Mouse (Mus musculus): ENCODE results near the gene Gm44503. TPM values are rescaled to one million over a fixed set of nuclear protein-coding genes. Genes with fewer than 3 reads are reported as not detected.

Gm44503 gene
- polyA plus RNA-seq, 1 experiment from 2014 or later, result not detected

DNA sequence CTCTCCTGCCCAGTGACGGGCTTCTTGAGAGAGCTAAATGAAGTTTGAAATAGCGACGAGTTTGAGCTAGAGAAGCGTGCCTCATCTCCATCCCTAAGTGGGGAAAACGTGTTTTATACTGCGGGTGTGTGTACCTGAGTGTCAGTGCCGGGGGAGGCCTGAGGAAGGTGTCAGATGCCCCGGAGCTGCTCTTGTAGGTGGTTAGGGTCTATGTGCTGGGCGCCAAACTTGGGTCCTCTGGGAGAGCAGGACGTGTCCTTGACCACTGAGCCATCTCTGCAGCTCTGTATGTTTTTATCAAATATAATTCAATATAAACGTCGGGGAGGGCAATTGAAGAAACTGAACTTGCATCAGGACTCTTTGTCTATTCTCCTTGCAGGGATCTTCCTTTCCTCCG is 14.4 kb upstream of the Gm44503 start:
- 80% methylated on average over 13 of the region's 13 CpGs for WGBS (ENCODE audit: insufficient replicate concordance)
- Histone ChIP-seq H3K9ac (replicated peaks) (no peak overlapping the region), H3K36me3 (replicated peaks; ENCODE audit: insufficient read depth, low read length) (no peaks in the 10 kb centered on the region), H3K9me3 (ENCODE audit: low read length) (peaks cover 4% of the 10 kb centered on the region; the same call in 1 of the 2 replicates), H3K27me3 (ENCODE audit: insufficient read depth, low read length) (no peaks in the 10 kb centered on the region), H3K4me2 (ENCODE audit: low read depth, low read length) (no peak overlapping the region), H3K4me3 (ENCODE audit: low read depth, low read length) (no peak overlapping the region), H3K4me1 (ENCODE audit: insufficient read depth) (no peaks in the 10 kb centered on the region), H3K27ac (ENCODE audit: low read depth) (no peak overlapping the region)
- ATAC-seq (no peak), DNase-seq (no peak)
- TF ChIP-seq EP300 (IDR thresholded peaks at IDR 0.05; ENCODE audit: low read depth) (no peak), CTCF (IDR thresholded peaks at IDR 0.05; ENCODE audit: low read depth) (no peak)

DNA sequence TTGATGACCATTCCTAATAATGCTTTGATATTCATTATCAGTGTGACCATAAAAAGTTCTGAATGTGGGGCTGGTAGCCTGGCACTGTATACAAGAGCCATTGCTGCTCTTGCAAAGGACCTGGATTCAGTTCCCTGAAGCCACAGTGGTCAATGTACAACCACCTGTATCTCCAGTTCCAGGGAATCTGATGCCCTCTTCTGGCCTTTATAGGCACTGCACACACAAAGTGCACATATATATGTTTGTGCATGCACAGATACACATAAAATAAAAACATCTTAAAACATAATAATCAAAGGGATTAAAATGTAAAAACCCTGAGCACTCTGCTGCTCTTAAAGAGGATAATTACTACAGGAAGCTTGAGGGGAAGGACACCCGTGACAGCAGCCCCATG is 11.6 kb upstream of the Gm44503 start:
- 75% methylated on average over 1 of the region's 1 CpGs for WGBS (ENCODE audit: insufficient replicate concordance)
- Histone ChIP-seq H3K36me3 (replicated peaks; ENCODE audit: insufficient read depth, low read length) (no peaks in the 10 kb centered on the region), H3K27me3 (ENCODE audit: insufficient read depth, low read length) (no peaks in the 10 kb centered on the region), H3K4me1 (ENCODE audit: insufficient read depth) (no peaks in the 10 kb centered on the region), H3K4me3 (ENCODE audit: low read depth, low read length) (no peak overlapping the region), H3K4me2 (ENCODE audit: low read depth, low read length) (no peak overlapping the region), H3K9ac (replicated peaks) (no peak overlapping the region), H3K9me3 (ENCODE audit: low read length) (peaks cover 4% of the 10 kb centered on the region; the same call in 1 of the 2 replicates), H3K27ac (ENCODE audit: low read depth) (no peak overlapping the region)
- TF ChIP-seq CTCF (IDR thresholded peaks at IDR 0.05; ENCODE audit: low read depth), result no peak
- TF ChIP-seq EP300 (IDR thresholded peaks at IDR 0.05; ENCODE audit: low read depth), result no peak
- DNase-seq, result no peak
- ATAC-seq, result no peak

- Histone ChIP-seq H3K9ac (replicated peaks) (no peak overlapping the region), H3K9me3 (ENCODE audit: low read length) (peaks cover 4% of the 10 kb centered on the region; the same call in 1 of the 2 replicates), H3K36me3 (replicated peaks; ENCODE audit: insufficient read depth, low read length) (no peaks in the 10 kb centered on the region), H3K27ac (ENCODE audit: low read depth) (no peak overlapping the region), H3K4me1 (ENCODE audit: insufficient read depth) (no peaks in the 10 kb centered on the region), H3K27me3 (ENCODE audit: insufficient read depth, low read length) (no peaks in the 10 kb centered on the region), H3K4me3 (ENCODE audit: low read depth, low read length) (no peak overlapping the region), H3K4me2 (ENCODE audit: low read depth, low read length) (no peak overlapping the region)
- 63% methylated on average over 7 of the region's 7 CpGs for WGBS (ENCODE audit: insufficient replicate concordance)
- TF ChIP-seq CTCF (IDR thresholded peaks at IDR 0.05; ENCODE audit: low read depth) (no peak), EP300 (IDR thresholded peaks at IDR 0.05; ENCODE audit: low read depth) (no peak)
- no peak for DNase-seq
- no peak for ATAC-seq
Observed at GRCm38 (mm10) chr9:72949572-72949971, 9.1 kb upstream of the Gm44503 start.

GRCm38 (mm10) chr9:72954746-72955145 is 3.9 kb upstream of the Gm44503 start:
- WGBS (ENCODE audit: insufficient replicate concordance), result 55% methylated on average over 2 of the region's 2 CpGs
- Histone ChIP-seq H3K27me3 (ENCODE audit: insufficient read depth, low read length) (no peaks in the 10 kb centered on the region), H3K4me2 (ENCODE audit: low read depth, low read length) (no peak overlapping the region), H3K27ac (ENCODE audit: low read depth) (no peak overlapping the region), H3K36me3 (replicated peaks; ENCODE audit: insufficient read depth, low read length) (no peaks in the 10 kb centered on the region), H3K9ac (replicated peaks) (no peak overlapping the region), H3K4me1 (ENCODE audit: insufficient read depth) (peaks cover 4% of the 10 kb centered on the region; the same call in 1 of the 2 replicates), H3K9me3 (ENCODE audit: low read length) (no peaks in the 10 kb centered on the region), H3K4me3 (ENCODE audit: low read depth, low read length) (no peak overlapping the region)
- DNase-seq (peak; percentile 46), ATAC-seq (no peak)
- TF ChIP-seq EP300 (IDR thresholded peaks at IDR 0.05; ENCODE audit: low read depth) (no peak), CTCF (IDR thresholded peaks at IDR 0.05; ENCODE audit: low read depth) (peak; percentile 59)

- WGBS (ENCODE audit: insufficient replicate concordance), result 9% methylated on average over 1 of the region's 1 CpGs
- no peak overlapping the region for H3K4me2 ChIP-seq (ENCODE audit: low read depth, low read length)
- DNase-seq (peak; percentile 52), ATAC-seq (0 out of 2 replicates have a peak, but pooled peaks have one; percentile 26)
- no peaks in the 10 kb centered on the region for H3K27me3 ChIP-seq (ENCODE audit: insufficient read depth, low read length)
- TF ChIP-seq CTCF (IDR thresholded peaks at IDR 0.05; ENCODE audit: low read depth) (peak; percentile 77), EP300 (IDR thresholded peaks at IDR 0.05; ENCODE audit: low read depth) (no peak)
- H3K27ac ChIP-seq (ENCODE audit: low read depth), result no peak overlapping the region
- H3K4me3 ChIP-seq (ENCODE audit: low read depth, low read length), result no peak overlapping the region
- H3K9me3 ChIP-seq (ENCODE audit: low read length), result no peaks in the 10 kb centered on the region
- H3K4me1 ChIP-seq (ENCODE audit: insufficient read depth), result peaks cover 4% of the 10 kb centered on the region; the same call in 1 of the 2 replicates
- H3K9ac ChIP-seq (replicated peaks), result no peak overlapping the region
- no peaks in the 10 kb centered on the region for H3K36me3 ChIP-seq (replicated peaks; ENCODE audit: insufficient read depth, low read length)
Observed at GRCm38 (mm10) chr9:72955546-72955945, 3.1 kb upstream of the Gm44503 start.

DNA sequence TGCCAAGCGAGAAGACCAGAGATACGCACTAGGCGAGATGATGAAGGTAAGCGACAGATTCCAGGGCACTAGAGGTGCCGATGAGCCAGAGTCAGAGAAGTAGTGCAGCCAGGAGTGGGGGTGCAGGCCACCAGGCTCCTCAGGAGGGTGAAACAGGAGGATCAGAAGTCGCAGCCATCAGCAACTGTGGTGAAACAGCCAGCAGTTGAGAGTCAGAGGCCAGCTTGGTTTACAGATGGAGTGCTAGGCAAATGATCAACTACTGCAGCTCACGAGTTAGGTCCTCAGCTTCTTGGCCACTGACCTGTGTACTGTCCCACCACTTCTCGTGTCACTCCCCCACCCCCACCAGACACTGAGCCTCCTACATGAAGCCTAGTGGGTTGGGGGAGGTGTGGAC is 2.7 kb downstream of the Gm44503 start:
- H3K27me3 ChIP-seq (ENCODE audit: insufficient read depth, low read length), result no peaks in the 10 kb centered on the region
- H3K9ac ChIP-seq (replicated peaks), result no peak overlapping the region
- no peak overlapping the region for H3K27ac ChIP-seq (ENCODE audit: low read depth)
- DNase-seq (no peak), ATAC-seq (no peak)
- H3K36me3 ChIP-seq (replicated peaks; ENCODE audit: insufficient read depth, low read length), result no peaks in the 10 kb centered on the region
- H3K4me2 ChIP-seq (ENCODE audit: low read depth, low read length), result no peak overlapping the region
- H3K4me1 ChIP-seq (ENCODE audit: insufficient read depth), result peaks cover 11% of the 10 kb centered on the region; the same call in 1 of the 2 replicates
- 63% methylated on average over 8 of the region's 8 CpGs for WGBS (ENCODE audit: insufficient replicate concordance)
- TF ChIP-seq CTCF (IDR thresholded peaks at IDR 0.05; ENCODE audit: low read depth), result no peak
- TF ChIP-seq EP300 (IDR thresholded peaks at IDR 0.05; ENCODE audit: low read depth), result no peak
- no peaks in the 10 kb centered on the region for H3K9me3 ChIP-seq (ENCODE audit: low read length)
- H3K4me3 ChIP-seq (ENCODE audit: low read depth, low read length), result no peak overlapping the region

DNA sequence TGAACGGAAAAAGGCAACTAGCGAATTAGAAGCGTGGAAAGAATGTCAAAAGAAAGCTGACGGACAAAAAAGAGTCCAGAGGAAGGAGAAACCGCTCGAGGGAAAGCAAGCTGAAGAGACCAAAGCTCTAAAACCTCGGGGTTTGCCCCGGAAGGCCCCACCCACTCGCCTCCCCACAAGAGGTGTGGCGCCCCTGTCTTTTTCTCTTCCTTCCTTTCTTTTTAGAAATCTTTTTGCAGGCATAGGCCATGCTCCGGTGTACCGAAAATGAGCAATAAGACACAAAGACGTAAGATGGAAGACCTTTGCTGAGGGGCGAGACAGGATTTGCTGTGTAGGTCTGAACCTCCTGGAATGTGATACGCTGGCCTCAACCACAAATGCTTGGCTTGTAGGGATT is 3.3 kb downstream of the Gm44503 start:
- TF ChIP-seq CTCF (IDR thresholded peaks at IDR 0.05; ENCODE audit: low read depth) (no peak), EP300 (IDR thresholded peaks at IDR 0.05; ENCODE audit: low read depth) (no peak)
- peaks cover 11% of the 10 kb centered on the region; the same call in 1 of the 2 replicates for H3K4me1 ChIP-seq (ENCODE audit: insufficient read depth)
- 56% methylated on average over 15 of the region's 15 CpGs for WGBS (ENCODE audit: insufficient replicate concordance)

More for the DNA sequence above, 3.3 kb downstream of the Gm44503 start:
- Histone ChIP-seq H3K36me3 (replicated peaks; ENCODE audit: insufficient read depth, low read length) (no peaks in the 10 kb centered on the region), H3K27ac (ENCODE audit: low read depth) (no peak overlapping the region), H3K27me3 (ENCODE audit: insufficient read depth, low read length) (no peaks in the 10 kb centered on the region), H3K4me2 (ENCODE audit: low read depth, low read length) (peak overlapping the region; percentile 47), H3K9ac (replicated peaks) (no peak overlapping the region), H3K9me3 (ENCODE audit: low read length) (no peaks in the 10 kb centered on the region), H3K4me3 (ENCODE audit: low read depth, low read length) (no peak overlapping the region)
- ATAC-seq (no peak), DNase-seq (no peak)
